Mouse (Mus musculus): ENCODE measurements around the gene Apopt1. TPM values are rescaled to one million over a fixed set of nuclear protein-coding genes. Genes with fewer than 3 reads are reported as not detected.

Gene Apopt1
- polyA plus RNA-seq, 1 experiment = 29.9 TPM

GRCm38 (mm10) chr12:111668457-111668912, 44.6 kb upstream of the Apopt1 start:
- peak; percentile 83 for TF ChIP-seq CTCF (IDR thresholded peaks at IDR 0.05; ENCODE audit: control insufficient read depth, insufficient read depth, insufficient read length)
- no peak for TF ChIP-seq FOSL1 (IDR thresholded peaks at IDR 0.05; ENCODE audit: insufficient read depth, low read length, poor library complexity, severe bottlenecking)
- no peak for TF ChIP-seq MAX (IDR thresholded peaks at IDR 0.05)
- TF ChIP-seq USF1 (IDR thresholded peaks at IDR 0.05; ENCODE audit: low read depth) = no peak
- Histone ChIP-seq H3K27me3 (ENCODE audit: control insufficient read depth, insufficient read depth, insufficient read length) (no peaks in the 10 kb centered on the region), H3K36me3 (ENCODE audit: control insufficient read depth, insufficient read depth) (no peaks in the 10 kb centered on the region), H3ac (ENCODE audit: control insufficient read depth, insufficient read length, low read depth) (peak overlapping the region; percentile 42), H3K79me2 (ENCODE audit: control insufficient read depth, insufficient read depth) (no peaks in the 10 kb centered on the region), H3K79me3 (ENCODE audit: low read depth) (no peaks in the 10 kb centered on the region), H3K4me3 (ENCODE audit: insufficient read depth, poor library complexity, severe bottlenecking) (no peak overlapping the region)

GRCm38 (mm10) chr12:111669000-111669788, 43.9 kb upstream of the Apopt1 start:
- Histone ChIP-seq H3K79me3 (ENCODE audit: low read depth) (no peaks in the 10 kb centered on the region), H3K27me3 (ENCODE audit: control insufficient read depth, insufficient read depth, insufficient read length) (no peaks in the 10 kb centered on the region), H3K79me2 (ENCODE audit: control insufficient read depth, insufficient read depth) (no peaks in the 10 kb centered on the region), H3K36me3 (ENCODE audit: control insufficient read depth, insufficient read depth) (no peaks in the 10 kb centered on the region), H3ac (ENCODE audit: control insufficient read depth, insufficient read length, low read depth) (no peak overlapping the region), H3K4me3 (ENCODE audit: insufficient read depth, poor library complexity, severe bottlenecking) (no peak overlapping the region)
- TF ChIP-seq CTCF (IDR thresholded peaks at IDR 0.05; ENCODE audit: control insufficient read depth, insufficient read depth, insufficient read length) (no peak), MYOD1 (IDR thresholded peaks at IDR 0.05; ENCODE audit: control insufficient read depth, insufficient read length, low read depth) (no peak), MYOG (IDR thresholded peaks at IDR 0.05; ENCODE audit: control insufficient read depth, extremely low read depth, insufficient read length) (no peak), USF1 (IDR thresholded peaks at IDR 0.05; ENCODE audit: low read depth) (no peak), FOSL1 (IDR thresholded peaks at IDR 0.05; ENCODE audit: insufficient read depth, low read length, poor library complexity, severe bottlenecking) (no peak), CEBPB (IDR thresholded peaks at IDR 0.05; ENCODE audit: low read depth) (no peak), MAX (IDR thresholded peaks at IDR 0.05) (no peak)

GRCm38 (mm10) chr12:111669961-111670360, 43.1 kb upstream of the Apopt1 start:
- Histone ChIP-seq H3K27me3 (ENCODE audit: control insufficient read depth, insufficient read depth, insufficient read length) (no peaks in the 10 kb centered on the region), H3ac (ENCODE audit: control insufficient read depth, insufficient read length, low read depth) (no peak overlapping the region), H3K4me3 (ENCODE audit: insufficient read depth, poor library complexity, severe bottlenecking) (no peak overlapping the region), H3K79me3 (ENCODE audit: low read depth) (no peaks in the 10 kb centered on the region), H3K79me2 (ENCODE audit: control insufficient read depth, insufficient read depth) (no peaks in the 10 kb centered on the region), H3K36me3 (ENCODE audit: control insufficient read depth, insufficient read depth) (no peaks in the 10 kb centered on the region)
- TF ChIP-seq MAX (IDR thresholded peaks at IDR 0.05) = no peak
- no peak for TF ChIP-seq MYOG (IDR thresholded peaks at IDR 0.05; ENCODE audit: control insufficient read depth, extremely low read depth, insufficient read length)
- TF ChIP-seq CEBPB (IDR thresholded peaks at IDR 0.05; ENCODE audit: low read depth) = no peak
- TF ChIP-seq FOSL1 (IDR thresholded peaks at IDR 0.05; ENCODE audit: insufficient read depth, low read length, poor library complexity, severe bottlenecking) = no peak
- TF ChIP-seq USF1 (IDR thresholded peaks at IDR 0.05; ENCODE audit: low read depth) = no peak
- no peak for TF ChIP-seq MYOD1 (IDR thresholded peaks at IDR 0.05; ENCODE audit: control insufficient read depth, insufficient read length, low read depth)
- no peak for TF ChIP-seq CTCF (IDR thresholded peaks at IDR 0.05; ENCODE audit: control insufficient read depth, insufficient read depth, insufficient read length)

GRCm38 (mm10) chr12:111670371-111670971, 42.6 kb upstream of the Apopt1 start:
- no peak overlapping the region for H3K4me3 ChIP-seq (ENCODE audit: insufficient read depth, poor library complexity, severe bottlenecking)
- H3K79me3 ChIP-seq (ENCODE audit: low read depth) = no peaks in the 10 kb centered on the region
- TF ChIP-seq CTCF (IDR thresholded peaks at IDR 0.05; ENCODE audit: control insufficient read depth, insufficient read depth, insufficient read length) = no peak
- TF ChIP-seq USF1 (IDR thresholded peaks at IDR 0.05; ENCODE audit: low read depth) = no peak
- no peak for TF ChIP-seq MAX (IDR thresholded peaks at IDR 0.05)
- TF ChIP-seq FOSL1 (IDR thresholded peaks at IDR 0.05; ENCODE audit: insufficient read depth, low read length, poor library complexity, severe bottlenecking) = no peak
- TF ChIP-seq CEBPB (IDR thresholded peaks at IDR 0.05; ENCODE audit: low read depth) = no peak
- TF ChIP-seq MYOD1 (IDR thresholded peaks at IDR 0.05; ENCODE audit: control insufficient read depth, insufficient read length, low read depth) = no peak
- TF ChIP-seq MYOG (IDR thresholded peaks at IDR 0.05; ENCODE audit: control insufficient read depth, extremely low read depth, insufficient read length) = no peak
- H3K27me3 ChIP-seq (ENCODE audit: control insufficient read depth, insufficient read depth, insufficient read length) = no peaks in the 10 kb centered on the region
- H3K79me2 ChIP-seq (ENCODE audit: control insufficient read depth, insufficient read depth) = no peaks in the 10 kb centered on the region
- no peaks in the 10 kb centered on the region for H3K36me3 ChIP-seq (ENCODE audit: control insufficient read depth, insufficient read depth)
- no peak overlapping the region for H3ac ChIP-seq (ENCODE audit: control insufficient read depth, insufficient read length, low read depth)

GRCm38 (mm10) chr12:111670976-111671375, 42.1 kb upstream of the Apopt1 start:
- TF ChIP-seq MYOD1 (IDR thresholded peaks at IDR 0.05; ENCODE audit: control insufficient read depth, insufficient read length, low read depth) = no peak
- no peak for TF ChIP-seq FOSL1 (IDR thresholded peaks at IDR 0.05; ENCODE audit: insufficient read depth, low read length, poor library complexity, severe bottlenecking)
- no peak for TF ChIP-seq MAX (IDR thresholded peaks at IDR 0.05)
- TF ChIP-seq CTCF (IDR thresholded peaks at IDR 0.05; ENCODE audit: control insufficient read depth, insufficient read depth, insufficient read length) = no peak
- no peak for TF ChIP-seq CEBPB (IDR thresholded peaks at IDR 0.05; ENCODE audit: low read depth)
- TF ChIP-seq MYOG (IDR thresholded peaks at IDR 0.05; ENCODE audit: control insufficient read depth, extremely low read depth, insufficient read length) = no peak
- Histone ChIP-seq H3ac (ENCODE audit: control insufficient read depth, insufficient read length, low read depth) (no peak overlapping the region), H3K79me2 (ENCODE audit: control insufficient read depth, insufficient read depth) (no peaks in the 10 kb centered on the region), H3K27me3 (ENCODE audit: control insufficient read depth, insufficient read depth, insufficient read length) (no peaks in the 10 kb centered on the region), H3K4me3 (ENCODE audit: insufficient read depth, poor library complexity, severe bottlenecking) (no peak overlapping the region), H3K79me3 (ENCODE audit: low read depth) (no peaks in the 10 kb centered on the region), H3K36me3 (ENCODE audit: control insufficient read depth, insufficient read depth) (no peaks in the 10 kb centered on the region)

Measured in C2C12 (cell line).